Mouse (Mus musculus): ENCODE results near the gene Nlrc4. TPM values are rescaled to one million over a fixed set of nuclear protein-coding genes. Genes with fewer than 3 reads are reported as not detected.

Gene Nlrc4
- polyA plus RNA-seq, 1 experiment from 2014 or later = 0.23 TPM

DNA sequence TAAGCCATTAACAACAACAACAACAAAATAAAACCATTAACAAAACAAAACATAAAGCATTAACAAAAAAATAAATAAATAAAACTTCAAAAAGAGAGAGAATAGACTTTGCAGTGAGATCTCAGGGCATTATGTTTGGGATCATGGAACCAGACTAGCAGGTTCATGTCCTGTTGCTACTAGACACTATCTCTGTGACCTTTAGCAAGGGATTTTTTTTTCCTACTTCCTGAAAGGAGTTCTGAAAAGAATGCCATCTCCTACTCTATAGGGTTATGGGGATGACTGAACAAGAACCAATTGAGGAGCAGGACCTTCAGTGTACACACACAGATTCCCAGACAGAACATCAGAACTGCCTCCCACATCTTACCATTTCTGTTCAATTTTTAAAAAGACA, 4.6 kb upstream of the Nlrc4 start:
- Histone ChIP-seq H3K27ac (replicated peaks) (no peak overlapping the region), H3K9ac (no peak overlapping the region), H3K27me3 (replicated peaks) (no peaks in the 10 kb centered on the region), H3K4me3 (no peak overlapping the region), H3K4me1 (no peaks in the 10 kb centered on the region), H3K9me3 (no peaks in the 10 kb centered on the region), H3K36me3 (no peaks in the 10 kb centered on the region), H3K4me2 (no peak overlapping the region)
- no peak for ATAC-seq (ENCODE audit: extremely low read depth, insufficient number of reproducible peaks, low FRiP score, low TSS enrichment)

DNA sequence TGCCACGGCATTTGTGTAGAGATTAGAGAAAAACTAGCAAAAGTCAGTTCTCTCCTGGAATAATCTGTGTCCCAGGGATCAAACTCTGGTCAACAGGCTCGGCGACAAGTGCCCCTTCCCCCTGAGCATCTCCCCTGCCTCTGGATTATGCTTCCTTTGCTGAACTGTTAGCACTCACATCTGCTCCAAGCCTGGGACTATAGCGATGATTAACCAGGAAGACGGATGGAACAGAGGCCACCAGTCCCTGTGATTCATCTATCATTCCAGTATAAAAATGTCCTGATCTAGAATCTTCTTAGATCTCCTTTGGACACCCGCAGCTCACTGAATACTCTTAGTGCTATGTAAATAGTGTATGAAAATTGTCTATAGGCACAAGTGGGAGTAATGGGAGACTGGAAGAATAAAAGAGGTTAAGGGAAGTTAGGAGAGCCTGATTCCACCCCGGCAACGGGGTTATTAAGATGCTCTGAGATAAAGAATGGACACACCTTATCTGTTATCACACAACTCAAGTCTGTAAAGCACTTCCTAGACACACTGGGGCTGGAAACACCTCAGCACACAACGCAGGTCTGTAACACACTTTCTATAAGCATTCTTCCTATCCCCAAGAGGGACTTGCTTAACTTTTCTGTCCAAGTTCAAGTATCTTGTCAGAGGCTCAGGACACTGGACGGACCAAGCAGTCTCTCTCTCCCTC, 817 bp downstream of the Nlrc4 start:
- no peak overlapping the region for H3K9ac ChIP-seq
- H3K4me3 ChIP-seq = no peak overlapping the region
- H3K9me3 ChIP-seq = no peaks in the 10 kb centered on the region
- ATAC-seq (ENCODE audit: extremely low read depth, insufficient number of reproducible peaks, low FRiP score, low TSS enrichment) = no peak
- no peak overlapping the region for H3K27ac ChIP-seq (replicated peaks)
- H3K4me2 ChIP-seq = no peak overlapping the region
- H3K27me3 ChIP-seq (replicated peaks) = no peaks in the 10 kb centered on the region
- 59% methylated on average over 10 of the region's 10 CpGs for WGBS
- no peaks in the 10 kb centered on the region for H3K36me3 ChIP-seq
- no peaks in the 10 kb centered on the region for H3K4me1 ChIP-seq

- H3K4me3 ChIP-seq = no peak overlapping the region
- 83% methylated on average over 5 of the region's 5 CpGs for WGBS
- no peak for ATAC-seq (ENCODE audit: extremely low read depth, insufficient number of reproducible peaks, low FRiP score, low TSS enrichment)
These were observed 2.1 kb downstream of the Nlrc4 start for GRCm38 (mm10) chr17:74456825-74457224.

DNA sequence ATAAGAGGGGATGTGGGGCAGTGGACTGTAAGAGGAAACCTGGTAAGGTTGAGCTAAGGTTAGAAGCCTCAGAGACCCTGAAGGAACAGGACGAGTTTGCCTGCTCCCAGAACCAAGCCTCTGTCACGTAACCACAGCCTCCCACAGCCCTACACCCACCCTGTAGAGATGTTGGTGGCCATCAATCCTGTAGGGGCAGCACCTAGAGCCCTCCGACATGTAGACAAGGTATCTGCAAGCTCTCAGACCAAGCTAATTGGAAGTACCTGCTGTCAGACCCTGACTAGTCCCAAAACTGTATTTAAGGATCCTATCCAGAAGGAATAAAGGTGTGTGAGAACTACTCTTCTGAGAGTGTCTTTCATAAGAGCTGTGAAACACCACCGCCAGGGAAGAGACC, 3.5 kb downstream of the Nlrc4 start:
- WGBS = 87% methylated on average over 4 of the region's 4 CpGs
- no peaks in the 10 kb centered on the region for H3K27me3 ChIP-seq (replicated peaks)
- no peak overlapping the region for H3K4me2 ChIP-seq
- H3K9ac ChIP-seq = no peak overlapping the region
- no peaks in the 10 kb centered on the region for H3K4me1 ChIP-seq
- H3K36me3 ChIP-seq = no peaks in the 10 kb centered on the region
- H3K27ac ChIP-seq (replicated peaks) = no peak overlapping the region
- H3K4me3 ChIP-seq = no peak overlapping the region
- H3K9me3 ChIP-seq = no peaks in the 10 kb centered on the region
- no peak for ATAC-seq (ENCODE audit: extremely low read depth, insufficient number of reproducible peaks, low FRiP score, low TSS enrichment)

More at GRCm38 (mm10) chr17:74456825-74457224, 2.1 kb downstream of the Nlrc4 start:
- Histone ChIP-seq H3K9ac (no peak overlapping the region), H3K36me3 (no peaks in the 10 kb centered on the region), H3K27me3 (replicated peaks) (no peaks in the 10 kb centered on the region), H3K4me1 (no peaks in the 10 kb centered on the region), H3K4me2 (no peak overlapping the region), H3K9me3 (no peaks in the 10 kb centered on the region), H3K27ac (replicated peaks) (no peak overlapping the region)

DNA sequence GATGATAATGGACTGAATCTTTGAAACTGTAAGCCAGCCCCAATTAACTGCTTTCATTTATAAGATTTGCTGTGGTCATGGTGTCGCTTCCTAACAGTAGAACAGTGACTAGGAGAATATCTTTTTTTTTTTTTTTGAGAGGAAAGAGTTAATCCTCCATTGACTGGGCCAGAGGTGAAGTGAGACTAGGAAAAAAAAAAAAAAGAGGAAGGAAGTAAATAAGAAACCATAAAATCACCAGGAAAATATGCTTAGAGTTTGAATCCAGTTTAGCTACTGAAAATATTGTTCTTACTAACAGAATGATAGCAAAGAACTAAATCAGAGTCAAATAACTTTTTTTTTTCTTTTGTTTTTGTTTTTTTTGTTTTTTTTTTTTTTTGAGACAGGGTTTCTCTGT, 4.3 kb downstream of the Nlrc4 start:
- 76% methylated on average over 1 of the region's 1 CpGs for WGBS
- Histone ChIP-seq H3K27me3 (replicated peaks) (no peaks in the 10 kb centered on the region), H3K9me3 (no peaks in the 10 kb centered on the region), H3K36me3 (no peaks in the 10 kb centered on the region), H3K4me3 (no peak overlapping the region), H3K9ac (no peak overlapping the region), H3K27ac (replicated peaks) (no peak overlapping the region), H3K4me1 (no peaks in the 10 kb centered on the region), H3K4me2 (no peak overlapping the region)
- ATAC-seq (ENCODE audit: extremely low read depth, insufficient number of reproducible peaks, low FRiP score, low TSS enrichment) = no peak

- no peak overlapping the region for H3K9ac ChIP-seq
- WGBS = 58% methylated on average over 3 of the region's 3 CpGs
- no peak overlapping the region for H3K4me2 ChIP-seq
- no peaks in the 10 kb centered on the region for H3K9me3 ChIP-seq
- no peaks in the 10 kb centered on the region for H3K27me3 ChIP-seq (replicated peaks)
- H3K4me3 ChIP-seq = no peak overlapping the region
- no peaks in the 10 kb centered on the region for H3K4me1 ChIP-seq
- H3K27ac ChIP-seq (replicated peaks) = no peak overlapping the region
- H3K36me3 ChIP-seq = no peaks in the 10 kb centered on the region
- no peak for ATAC-seq (ENCODE audit: extremely low read depth, insufficient number of reproducible peaks, low FRiP score, low TSS enrichment)
These were observed 5.0 kb downstream of the Nlrc4 start for GRCm38 (mm10) chr17:74453928-74454327.

- no peak for ATAC-seq (ENCODE audit: extremely low read depth, insufficient number of reproducible peaks, low FRiP score, low TSS enrichment)
- 82% methylated on average over 10 of the region's 10 CpGs for WGBS
- H3K27ac ChIP-seq (replicated peaks) = no peak overlapping the region
- no peaks in the 10 kb centered on the region for H3K4me1 ChIP-seq
- H3K9me3 ChIP-seq = no peaks in the 10 kb centered on the region
- H3K27me3 ChIP-seq (replicated peaks) = no peaks in the 10 kb centered on the region
- H3K36me3 ChIP-seq = no peaks in the 10 kb centered on the region
- no peak overlapping the region for H3K4me2 ChIP-seq
- H3K4me3 ChIP-seq = no peak overlapping the region
- no peak overlapping the region for H3K9ac ChIP-seq
These were observed 9.2 kb downstream of the Nlrc4 start for GRCm38 (mm10) chr17:74449776-74450175.

GRCm38 (mm10) chr17:74440486-74440885, 18.5 kb downstream of the Nlrc4 start:
- no peak overlapping the region for H3K27ac ChIP-seq (replicated peaks)
- no peak overlapping the region for H3K4me2 ChIP-seq
- ATAC-seq (ENCODE audit: extremely low read depth, insufficient number of reproducible peaks, low FRiP score, low TSS enrichment) = no peak
- no peak overlapping the region for H3K4me3 ChIP-seq
- no peaks in the 10 kb centered on the region for H3K4me1 ChIP-seq
- H3K9me3 ChIP-seq = no peaks in the 10 kb centered on the region
- no peaks in the 10 kb centered on the region for H3K27me3 ChIP-seq (replicated peaks)
- no peaks in the 10 kb centered on the region for H3K36me3 ChIP-seq
- 63% methylated on average over 5 of the region's 5 CpGs for WGBS
- H3K9ac ChIP-seq = no peak overlapping the region

DNA sequence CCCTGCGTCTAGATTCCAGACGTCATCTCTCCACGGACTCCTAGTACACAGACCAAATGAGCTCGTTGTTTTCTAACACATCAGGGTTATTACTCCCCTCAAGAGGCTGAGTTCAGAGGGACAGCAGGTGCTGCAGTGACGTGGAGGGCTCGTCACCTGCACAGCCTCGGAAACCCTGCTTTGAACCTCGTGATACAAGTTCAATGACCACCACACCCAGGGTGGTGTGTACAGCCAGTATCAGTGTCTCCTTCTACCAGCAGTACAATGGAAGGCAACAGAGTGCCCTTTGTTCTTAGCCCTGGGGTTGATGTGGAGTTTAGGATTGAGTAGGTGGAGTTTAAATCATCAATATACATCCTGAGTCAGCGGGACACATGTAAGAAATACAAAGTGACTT, 21.2 kb downstream of the Nlrc4 start:
- WGBS = 76% methylated on average over 9 of the region's 9 CpGs
- no peak overlapping the region for H3K4me3 ChIP-seq
- no peak overlapping the region for H3K27ac ChIP-seq (replicated peaks)
- H3K4me1 ChIP-seq = no peaks in the 10 kb centered on the region
- ATAC-seq (ENCODE audit: extremely low read depth, insufficient number of reproducible peaks, low FRiP score, low TSS enrichment) = no peak
- H3K27me3 ChIP-seq (replicated peaks) = no peaks in the 10 kb centered on the region
- no peak overlapping the region for H3K9ac ChIP-seq
- H3K4me2 ChIP-seq = no peak overlapping the region
- no peaks in the 10 kb centered on the region for H3K36me3 ChIP-seq
- no peaks in the 10 kb centered on the region for H3K9me3 ChIP-seq

DNA sequence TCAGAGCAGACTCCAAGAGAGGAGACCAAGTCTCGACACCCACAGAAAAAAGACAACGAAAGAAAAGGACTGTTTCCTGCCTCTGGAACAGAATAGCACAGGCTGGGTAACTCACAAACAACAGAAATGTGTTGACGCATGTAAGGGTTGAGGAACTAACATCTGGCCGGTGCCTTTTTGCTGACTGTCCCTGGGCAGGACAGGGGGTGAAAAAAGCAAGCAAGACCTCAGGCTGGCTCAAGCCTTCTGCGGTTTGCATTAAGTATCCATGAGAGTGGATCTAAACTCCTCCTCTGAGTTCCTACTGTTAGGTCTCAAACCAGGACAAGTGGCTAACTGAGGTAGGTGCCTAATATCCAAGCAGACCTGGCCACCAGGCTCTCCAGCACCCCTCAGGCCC, 26.3 kb downstream of the Nlrc4 start:
- no peak overlapping the region for H3K4me2 ChIP-seq

GRCm38 (mm10) chr17:74431481-74431880, 27.5 kb downstream of the Nlrc4 start:
- WGBS = 62% methylated on average over 13 of the region's 13 CpGs
- no peak for ATAC-seq (ENCODE audit: extremely low read depth, insufficient number of reproducible peaks, low FRiP score, low TSS enrichment)
- H3K4me2 ChIP-seq = no peak overlapping the region
- no peaks in the 10 kb centered on the region for H3K27me3 ChIP-seq (replicated peaks)
- H3K4me3 ChIP-seq = no peak overlapping the region
- peaks cover 25% of the 10 kb centered on the region for H3K36me3 ChIP-seq
- peaks cover 13% of the 10 kb centered on the region for H3K4me1 ChIP-seq
- no peak overlapping the region for H3K27ac ChIP-seq (replicated peaks)
- H3K9ac ChIP-seq = no peak overlapping the region
- H3K9me3 ChIP-seq = no peaks in the 10 kb centered on the region

More for the DNA sequence above, 26.3 kb downstream of the Nlrc4 start:
- Histone ChIP-seq H3K4me3 (no peak overlapping the region), H3K9ac (no peak overlapping the region), H3K27me3 (replicated peaks) (no peaks in the 10 kb centered on the region), H3K4me1 (peaks cover 13% of the 10 kb centered on the region), H3K27ac (replicated peaks) (no peak overlapping the region), H3K36me3 (peaks cover 14% of the 10 kb centered on the region), H3K9me3 (no peaks in the 10 kb centered on the region)
- 63% methylated on average over 5 of the region's 5 CpGs for WGBS
- ATAC-seq (ENCODE audit: extremely low read depth, insufficient number of reproducible peaks, low FRiP score, low TSS enrichment) = no peak

DNA sequence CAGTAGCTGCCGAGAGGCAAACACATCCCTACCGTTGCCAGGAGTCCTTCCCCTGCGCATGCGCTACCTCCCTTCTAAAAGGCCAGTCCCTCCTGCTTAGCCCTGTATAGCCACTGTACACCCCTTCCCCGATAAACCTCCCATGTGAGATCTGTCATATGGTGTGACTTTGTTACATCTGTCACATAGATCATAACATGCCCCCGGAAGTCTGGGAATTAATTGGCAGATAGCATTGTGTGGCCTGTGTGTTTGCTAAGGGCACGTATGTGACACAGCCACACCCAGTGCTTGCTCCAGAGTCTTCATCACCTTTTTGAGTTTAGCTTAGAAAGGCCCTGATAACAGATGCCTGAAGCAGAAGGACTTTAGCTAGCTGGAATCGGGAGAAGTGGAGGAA, 28.9 kb downstream of the Nlrc4 start:
- H3K4me1 ChIP-seq = peaks cover 13% of the 10 kb centered on the region
- H3K9ac ChIP-seq = no peak overlapping the region
- no peak for ATAC-seq (ENCODE audit: extremely low read depth, insufficient number of reproducible peaks, low FRiP score, low TSS enrichment)
- no peaks in the 10 kb centered on the region for H3K9me3 ChIP-seq
- peaks cover 33% of the 10 kb centered on the region for H3K36me3 ChIP-seq
- H3K27me3 ChIP-seq (replicated peaks) = no peaks in the 10 kb centered on the region
- H3K4me3 ChIP-seq = no peak overlapping the region
- H3K4me2 ChIP-seq = no peak overlapping the region
- 60% methylated on average over 8 of the region's 8 CpGs for WGBS
- no peak overlapping the region for H3K27ac ChIP-seq (replicated peaks)

Data from heart, embryonic 13.5 days (tissue).